Mouse (Mus musculus) CH12.LX (cell line): ENCODE data around the gene Dhx40. TPM values are rescaled to one million over a fixed set of nuclear protein-coding genes. Genes with fewer than 3 reads are reported as not detected.

Experiments
- DNase-seq: peaks from one replicate; pipeline ENCODE4 v3.0.0-alpha.2; 2013; ENCODE audit errors: extremely low read depth
- H3K27ac ChIP-seq: 2 replicates; pipeline ENCODE4 v1.5.1; 2012; ENCODE audit warnings: low read depth, mild to moderate bottlenecking, control low read depth, moderate library complexity; ENCODE audit not compliant: insufficient read depth
- H3K27me3 ChIP-seq: replicated peaks from 2 replicates; pipeline ENCODE3; 2012; ENCODE audit warnings: inconsistent platforms
- H3K36me3 ChIP-seq, 2 experiments: replicated peaks in 1 of 2; 2 replicates each; pipeline versions ENCODE3 to v1.6.1; 2012; ENCODE audit warnings: inconsistent platforms in 1 of 2, low read length in 1 of 2, mild to moderate bottlenecking in 1 of 2, mixed read lengths in 1 of 2, moderate library complexity in 1 of 2; ENCODE audit not compliant: control insufficient read depth in 1 of 2, insufficient read depth in 1 of 2
- H3K4me1 ChIP-seq, 2 experiments: 2 replicates each; pipeline ENCODE4 v1.6.1; 2012; ENCODE audit warnings: inconsistent platforms in 1 of 2, moderate library complexity in 1 of 2; ENCODE audit not compliant: insufficient read depth in 2 of 2, control insufficient read depth in 1 of 2
- H3K4me2 ChIP-seq: 2 replicates; pipeline ENCODE4 v1.6.1; 2012; ENCODE audit warnings: low read depth, mild to moderate bottlenecking, control low read depth; ENCODE audit not compliant: poor library complexity, insufficient read depth, severe bottlenecking
- H3K4me3 ChIP-seq, 3 experiments: fragments of 150-350 bp in 1 of 3; sonication (generic) in 1 of 3; replicated peaks in 1 of 3; 2 replicates each; pipeline versions ENCODE3 to v1.5.1; 2011 to 2012; ENCODE audit warnings: low read depth in 2 of 3, low read length in 2 of 3, mild to moderate bottlenecking in 2 of 3, moderate library complexity in 2 of 3, control low read depth in 1 of 3, improper control_type of control experiment in 1 of 3, inconsistent platforms in 1 of 3, mixed read lengths in 1 of 3; ENCODE audit not compliant: poor library complexity in 1 of 3
- H3K79me2 ChIP-seq: replicated peaks from 2 replicates; pipeline ENCODE4 v1.6.1; 2012; ENCODE audit warnings: mild to moderate bottlenecking, moderate library complexity; ENCODE audit not compliant: control insufficient read depth, poor library complexity, insufficient read depth, severe bottlenecking; ENCODE audit errors: extremely low read depth
- H3K9ac ChIP-seq: 2 replicates; pipeline ENCODE4 v1.6.1; 2012; ENCODE audit warnings: low read depth, mild to moderate bottlenecking, control low read depth, moderate library complexity; ENCODE audit not compliant: insufficient read depth
- H3K9me3 ChIP-seq: replicated peaks from 2 replicates; pipeline ENCODE3; 2012; ENCODE audit warnings: low read length, inconsistent platforms, mixed read lengths
- ETS1 ChIP-seq: conservative IDR thresholded peaks from 2 replicates; pipeline ENCODE4 v1.6.1; 2012; ENCODE audit warnings: low read depth, mild to moderate bottlenecking, inconsistent platforms, low read length, improper control_type of control experiment, moderate library complexity
- HCFC1 ChIP-seq: IDR thresholded peaks from 2 replicates; pipeline ENCODE4 v1.6.1; 2012; ENCODE audit warnings: low read depth, mild to moderate bottlenecking, inconsistent platforms, low read length, improper control_type of control experiment
- KAT2A ChIP-seq: IDR thresholded peaks from 2 replicates; pipeline ENCODE4 v1.6.1; 2012; ENCODE audit warnings: low read length, improper control_type of control experiment, inconsistent platforms; ENCODE audit not compliant: insufficient replicate concordance
- MEF2A ChIP-seq: IDR thresholded peaks from 2 replicates; pipeline ENCODE4 v1.6.1; 2014; ENCODE audit warnings: low read depth, mild to moderate bottlenecking, inconsistent platforms, low read length, improper control_type of control experiment, borderline replicate concordance
- MXI1 ChIP-seq: IDR thresholded peaks from 2 replicates; pipeline ENCODE4 v1.6.1; 2011; ENCODE audit warnings: mild to moderate bottlenecking, low read depth, low read length, improper control_type of control experiment
- PAX5 ChIP-seq: IDR thresholded peaks from 2 replicates; pipeline ENCODE4 v1.6.1; 2012; ENCODE audit warnings: low read length, inconsistent platforms, mixed read lengths
- RAD21 ChIP-seq: IDR thresholded peaks from 2 replicates; pipeline ENCODE4 v1.6.1; 2011; ENCODE audit warnings: low read depth, mild to moderate bottlenecking, low read length, improper control_type of control experiment, moderate library complexity
- UBTF ChIP-seq: IDR thresholded peaks from 2 replicates; pipeline ENCODE4 v1.6.1; 2012; ENCODE audit warnings: low read depth, mild to moderate bottlenecking, inconsistent platforms, low read length, improper control_type of control experiment, moderate library complexity
- USF1 ChIP-seq: IDR thresholded peaks from 2 replicates; pipeline ENCODE4 v1.6.1; 2014; ENCODE audit warnings: low read depth, mild to moderate bottlenecking, inconsistent platforms, low read length, improper control_type of control experiment
- USF2 ChIP-seq: conservative IDR thresholded peaks from 2 replicates; pipeline ENCODE4 v1.6.1; 2011; ENCODE audit warnings: low read depth, low read length, improper control_type of control experiment
- ZC3H11A ChIP-seq: IDR thresholded peaks from 2 replicates; pipeline ENCODE4 v1.6.1; 2012; ENCODE audit warnings: low read depth, mild to moderate bottlenecking, inconsistent platforms, low read length, improper control_type of control experiment
- ZKSCAN1 ChIP-seq: IDR thresholded peaks from 2 replicates; pipeline ENCODE4 v1.6.1; 2012; ENCODE audit warnings: low read depth, inconsistent platforms, low read length, improper control_type of control experiment, borderline replicate concordance
- ZNF384 ChIP-seq: IDR thresholded peaks from 2 replicates; pipeline ENCODE4 v1.6.1; 2012; ENCODE audit warnings: low read depth, low read length, improper control_type of control experiment, inconsistent platforms
- dilution Hi-C: fragments of 300-500 bp; cut with MboI; formaldehyde crosslinking; loops from 2 replicates; pipeline ENCODE4 v1.14.3; 2020; ENCODE audit warnings: low sequenced_read_pairs; ENCODE audit not compliant: extremely low pct_unique_long_range_greater_than_20kb, extremely low pct_ligation_motif_present
- in situ Hi-C: fragments of 300-500 bp; cut with MboI; formaldehyde crosslinking; loops from 3 replicates; pipeline ENCODE4 v1.14.3; 2019; ENCODE audit warnings: low sequenced_read_pairs, low pct_ligation_motif_present, low pct_unique_long_range_greater_than_20kb, mixed read lengths
- polyA plus RNA-seq: library from polyadenylated mRNA; unstranded; fragments of >175 nt; gene quantifications from 2 replicates; pipeline ENCODE4 v1.2.1, GENCODE M21; 2012; ENCODE audit warnings: low read depth; ENCODE audit not compliant: insufficient read length
- total RNA-seq, 2 experiments: library from RNA; depleted of rRNA; stranded (reverse); fragments of 300-350 nt in 1 of 2; fragments of >200 nt in 1 of 2; gene quantifications; 2 replicates each; pipeline ENCODE4 v1.2.3; 2012 to 2014

The Dhx40 gene
- total and polyA plus RNA-seq, 3 experiments, result 12.6 to 20.3 (median 15.5) TPM

DNA sequence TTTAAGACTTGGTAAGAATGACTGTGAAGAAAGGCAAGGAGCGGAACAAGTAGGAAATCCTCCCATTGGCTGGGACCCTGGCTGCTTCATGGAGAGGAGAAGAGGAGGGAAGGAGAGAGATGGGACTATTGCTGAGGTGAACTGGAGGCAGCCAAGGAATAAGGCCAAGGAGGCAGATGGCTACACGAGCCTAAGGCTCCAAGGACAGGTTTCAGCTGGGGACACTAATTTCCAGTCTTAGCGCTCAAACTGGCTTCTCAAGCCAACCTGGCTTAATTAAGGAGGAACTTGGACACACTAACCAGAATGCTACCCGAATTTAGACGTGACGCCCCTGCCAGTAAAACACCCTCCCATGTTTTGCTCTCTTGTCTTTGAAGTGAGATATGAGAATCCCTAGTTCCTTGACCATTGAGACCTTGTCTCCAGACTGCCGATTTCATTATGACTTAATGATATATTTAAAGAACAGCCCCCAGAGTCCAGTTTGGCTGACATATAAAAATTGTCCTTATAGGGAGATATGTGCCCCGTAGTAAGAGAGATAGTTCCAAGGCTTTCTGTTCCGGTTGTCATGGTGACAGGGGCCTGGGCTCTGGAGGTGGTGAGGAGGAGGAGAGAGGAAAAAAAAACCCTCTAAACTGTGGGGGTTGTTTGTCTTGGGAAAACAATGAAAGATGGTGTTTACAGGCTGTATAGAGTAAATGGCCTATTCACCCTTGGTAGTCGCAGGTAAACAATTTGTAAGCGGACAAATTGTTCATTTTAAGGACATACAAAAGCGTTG lies 48.3 kb upstream of the Dhx40 start:
- no peaks in the 10 kb centered on the region for H3K27me3 ChIP-seq
- dilution Hi-C loops, result no loop called here

DNA sequence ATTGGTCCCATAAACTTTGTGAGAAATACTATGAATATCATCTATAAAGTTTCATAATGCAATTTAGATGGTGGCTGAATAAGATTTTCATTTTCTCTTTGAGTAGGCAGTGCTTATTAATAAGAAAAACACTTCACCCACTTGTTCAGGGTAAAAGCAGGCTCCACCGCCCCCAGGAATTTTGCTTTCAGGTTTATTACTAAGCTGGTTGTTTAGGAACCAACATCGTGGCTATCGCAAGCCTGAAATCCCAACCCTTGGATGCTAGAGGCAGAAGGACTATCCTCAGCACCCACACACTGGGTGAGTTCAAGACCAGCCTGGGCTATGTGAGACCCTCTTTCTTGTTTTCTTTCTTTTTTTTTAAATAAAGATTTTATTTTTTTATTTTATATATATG lies 45.5 kb upstream of the Dhx40 start:
- no peak overlapping the region for H3K4me2 ChIP-seq
- no peaks in the 10 kb centered on the region for H3K9me3 ChIP-seq
- no peak for TF ChIP-seq HCFC1
- TF ChIP-seq MXI1, result no peak
- no peak for TF ChIP-seq MEF2A
- TF ChIP-seq PAX5, result no peak
- no peak for TF ChIP-seq USF1
- H3K9ac ChIP-seq, result no peak overlapping the region
- no peaks in the 10 kb centered on the region for H3K36me3 ChIP-seq
- DNase-seq, result no peak
- no peak overlapping the region for H3K4me3 ChIP-seq
- in situ Hi-C loops, result no loop called here
- H3K27me3 ChIP-seq, result no peaks in the 10 kb centered on the region
- H3K79me2 ChIP-seq, result no peaks in the 10 kb centered on the region
- dilution Hi-C loops, result no loop called here
- peaks cover 4 to 9% of the 10 kb centered on the region in 2 experiments for H3K4me1 ChIP-seq
- H3K27ac ChIP-seq, result no peak overlapping the region

More for the DNA sequence above, 48.3 kb upstream of the Dhx40 start:
- no peaks in the 10 kb centered on the region for H3K36me3 ChIP-seq
- in situ Hi-C loops, result no loop called here
- H3K4me3 ChIP-seq, result no peak overlapping the region
- TF ChIP-seq KAT2A (no peak), MXI1 (no peak), ZC3H11A (no peak), ZNF384 (no peak), UBTF (no peak), USF2 (no peak), RAD21 (no peak), ETS1 (no peak), ZKSCAN1 (no peak), USF1 (no peak)
- no peak for DNase-seq
- no peak overlapping the region for H3K4me2 ChIP-seq
- peaks cover 4 to 9% of the 10 kb centered on the region in 2 experiments for H3K4me1 ChIP-seq
- no peaks in the 10 kb centered on the region for H3K9me3 ChIP-seq
- no peak overlapping the region for H3K9ac ChIP-seq
- no peak overlapping the region for H3K27ac ChIP-seq
- no peaks in the 10 kb centered on the region for H3K79me2 ChIP-seq
